Mouse (Mus musculus) adrenal gland, postnatal 14 days (tissue): ENCODE data around the gene Nfyc. TPM values are rescaled to one million over a fixed set of nuclear protein-coding genes. Genes with fewer than 3 reads are reported as not detected.

ENCODE experiments used
- DNase-seq: peaks from one replicate; pipeline ENCODE4 v3.0.0; 2021; ENCODE audit warnings: mixed read lengths
- total RNA-seq: library from RNA; stranded (reverse); gene quantifications from 2 replicates; pipeline ENCODE4 v1.2.3, GENCODE M21; 2021

Gene Nfyc
- total RNA-seq, 1 experiment from 2014 or later, result 58.8 TPM

DNA sequence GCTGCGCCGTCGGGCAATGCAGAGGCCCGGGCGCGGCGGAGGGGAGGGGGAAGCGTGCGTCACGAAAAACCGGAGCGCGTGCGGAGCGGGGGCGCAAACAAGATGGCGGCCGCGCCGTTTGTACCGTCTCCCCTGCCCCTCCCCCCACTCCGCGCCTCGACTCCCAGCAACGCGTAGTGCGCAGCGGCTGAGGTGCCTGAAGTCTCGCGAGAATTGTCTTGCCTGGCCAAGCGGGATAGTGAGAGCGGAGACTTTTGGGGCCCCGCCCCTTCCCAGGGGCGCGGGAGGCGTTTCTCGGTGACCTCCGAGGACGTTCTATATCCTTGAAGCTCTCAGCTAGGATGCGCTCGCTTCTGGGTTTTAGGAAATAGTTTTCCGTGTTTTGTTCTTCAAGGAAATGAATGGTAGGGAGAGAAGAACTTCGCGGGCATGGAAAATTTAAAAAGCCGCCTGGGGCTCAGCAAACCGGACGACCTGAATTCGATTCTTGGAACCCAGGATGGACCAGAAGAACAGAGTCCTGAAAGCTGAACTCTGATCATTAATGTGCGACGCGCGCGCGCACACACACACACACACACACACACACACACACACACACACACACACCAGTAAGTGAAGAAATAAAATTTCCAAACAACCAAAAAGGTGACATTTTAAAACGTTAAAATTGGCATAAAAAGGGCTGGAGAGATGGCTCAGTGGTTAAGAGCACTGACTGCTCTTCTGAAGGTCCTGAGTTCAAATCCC is 5.6 kb downstream of the Nfyc start:
- DNase-seq, result peak; percentile 99

DNA sequence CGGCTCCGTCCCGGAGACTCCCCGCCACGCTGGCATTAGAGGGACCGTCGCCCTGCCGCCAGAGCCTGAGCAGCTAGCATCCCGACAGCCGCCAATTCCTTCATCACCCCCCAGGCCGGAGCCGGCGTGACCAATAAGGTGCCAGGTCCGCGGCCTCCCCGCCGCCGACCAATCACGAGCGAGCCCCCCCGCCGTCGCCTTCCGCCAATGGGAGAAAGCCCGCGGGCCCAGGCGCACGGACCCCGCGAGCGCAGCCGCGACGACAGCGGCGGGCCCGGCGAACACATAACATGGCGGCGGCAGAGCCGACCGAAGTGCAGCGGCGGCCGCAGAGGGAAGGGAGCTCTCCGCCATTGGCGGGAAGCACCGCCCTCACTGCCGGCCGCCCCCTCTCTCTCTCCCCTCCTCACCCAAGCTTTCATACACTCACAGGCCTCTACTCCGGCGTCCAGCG is 6.2 kb downstream of the Nfyc start:
- peak; percentile 99 for DNase-seq

DNA sequence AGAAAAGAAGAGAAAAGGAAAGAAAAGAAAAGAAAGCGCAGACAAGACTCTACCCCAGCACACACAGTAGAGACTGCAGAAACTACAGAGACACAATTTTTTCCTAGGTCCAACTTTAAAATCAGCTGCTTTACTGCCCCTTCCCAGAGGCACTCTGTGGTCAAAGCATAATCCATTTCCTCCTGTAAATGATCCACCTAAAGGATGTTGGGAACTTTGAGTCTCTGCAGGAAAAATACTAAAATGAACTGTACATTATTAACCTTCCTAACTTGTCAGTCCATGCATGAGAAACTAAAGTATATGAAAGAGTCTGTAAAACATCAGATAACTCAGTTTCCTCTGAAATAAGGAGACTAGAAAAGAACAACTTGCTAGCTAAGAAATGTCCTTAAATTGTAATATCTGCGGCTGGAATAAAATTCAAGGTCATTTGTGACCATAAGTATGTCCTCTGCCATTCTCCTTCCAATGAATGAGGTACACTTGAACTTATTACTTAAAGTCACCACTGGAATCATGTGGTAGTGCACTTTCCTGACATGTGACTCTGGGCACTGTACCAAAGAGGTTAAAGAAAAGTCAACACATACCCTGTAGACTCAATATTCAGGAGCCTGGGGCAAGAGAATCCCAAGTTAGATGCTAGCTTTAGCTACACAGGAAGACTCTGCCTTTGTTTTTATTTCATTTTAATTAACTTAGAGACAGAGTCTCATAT is 9.0 kb downstream of the Nfyc start:
- DNase-seq, result no peak

DNA sequence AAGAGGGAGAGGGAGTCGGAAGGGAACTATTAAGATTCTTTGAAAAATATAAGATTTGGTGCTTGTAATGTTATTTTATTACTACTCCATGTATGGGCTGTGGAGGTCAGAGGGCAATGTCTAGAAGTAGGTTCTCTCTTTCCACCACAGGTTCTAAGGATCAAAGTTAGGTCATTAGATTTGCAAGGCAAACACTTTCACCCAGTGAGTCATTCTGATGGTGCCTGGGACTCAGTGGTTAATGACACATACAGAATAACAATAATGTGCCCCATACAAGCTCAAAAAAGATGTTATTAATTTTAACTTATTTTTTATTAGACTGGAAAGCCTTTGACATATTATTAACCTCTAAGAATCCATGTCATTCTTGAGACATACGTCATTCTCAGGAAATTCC is 11.5 kb downstream of the Nfyc start:
- no peak for DNase-seq

DNA sequence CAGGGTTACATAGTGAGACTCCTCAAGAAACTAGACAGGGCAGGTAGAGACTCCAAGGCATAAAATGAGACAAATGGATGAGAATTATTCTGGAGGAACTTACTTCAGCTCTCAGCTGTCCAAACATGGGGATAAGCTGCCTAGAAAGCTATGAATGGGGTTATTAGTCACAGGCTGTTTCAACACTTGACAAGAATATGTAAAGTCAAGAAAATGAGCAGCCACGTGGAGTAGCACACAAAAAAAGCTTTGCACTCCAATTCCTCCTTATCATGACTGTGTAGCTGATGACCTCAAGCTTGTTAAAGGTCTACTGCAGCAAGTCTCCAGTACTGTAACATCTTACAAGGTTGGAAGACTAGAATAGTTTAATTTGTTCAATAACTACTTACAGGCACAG is 12.1 kb downstream of the Nfyc start:
- DNase-seq, result no peak

DNA sequence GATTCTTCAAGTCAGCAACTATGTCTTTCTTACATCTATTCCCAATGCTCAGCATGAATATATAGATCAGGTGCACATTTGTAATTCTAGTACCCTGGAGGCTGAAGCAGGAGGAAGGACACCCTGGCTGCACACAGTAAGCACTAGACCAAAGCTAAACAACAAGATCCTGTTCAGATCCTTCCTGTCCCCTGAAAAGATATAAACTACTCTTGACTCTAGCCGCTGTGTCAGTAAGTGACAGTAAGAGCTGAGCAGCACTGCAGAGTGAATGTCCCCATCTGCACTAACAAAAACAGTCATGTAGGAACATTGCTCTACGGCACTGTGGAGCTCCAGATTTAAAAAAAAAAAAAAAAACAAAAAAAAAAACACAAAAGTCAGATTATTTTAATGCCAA is 13.4 kb downstream of the Nfyc start:
- no peak for DNase-seq

DNA sequence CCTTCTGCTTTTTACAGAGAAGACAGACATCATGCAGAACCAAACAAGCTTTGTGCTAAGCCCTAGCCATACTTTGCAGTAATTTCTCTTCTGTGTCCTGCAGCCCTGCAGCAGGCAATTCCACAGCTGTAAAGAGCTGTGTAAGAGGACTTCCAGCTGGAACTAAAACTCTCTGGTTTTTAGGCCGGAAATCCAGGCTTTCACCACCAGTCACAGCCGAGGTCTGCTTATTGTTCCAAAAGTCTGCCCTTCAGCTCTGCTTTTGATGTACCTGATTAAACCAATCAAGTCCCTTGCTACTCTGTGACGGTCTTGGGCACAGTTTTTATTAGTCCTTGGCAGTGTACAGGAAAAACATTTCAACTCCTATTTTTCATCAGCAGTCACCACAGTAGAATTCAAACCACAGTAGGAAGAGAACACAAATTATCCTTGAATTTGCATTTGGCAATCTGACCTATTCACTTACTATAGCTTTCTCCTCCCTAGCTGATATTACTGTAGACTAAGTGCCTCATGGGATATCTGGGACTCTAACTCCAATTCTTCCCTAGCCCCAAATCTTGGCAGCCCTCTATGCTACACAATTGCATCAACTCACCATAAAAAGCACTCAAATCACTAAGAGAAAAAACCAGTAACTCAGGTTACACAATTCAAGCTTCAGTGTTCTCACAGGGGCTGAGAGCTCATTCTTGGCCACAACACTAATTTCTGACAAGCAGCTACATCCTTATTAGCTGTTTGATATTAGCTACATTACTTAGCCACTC is 14.2 kb downstream of the Nfyc start:
- DNase-seq, result peak; percentile 69

DNA sequence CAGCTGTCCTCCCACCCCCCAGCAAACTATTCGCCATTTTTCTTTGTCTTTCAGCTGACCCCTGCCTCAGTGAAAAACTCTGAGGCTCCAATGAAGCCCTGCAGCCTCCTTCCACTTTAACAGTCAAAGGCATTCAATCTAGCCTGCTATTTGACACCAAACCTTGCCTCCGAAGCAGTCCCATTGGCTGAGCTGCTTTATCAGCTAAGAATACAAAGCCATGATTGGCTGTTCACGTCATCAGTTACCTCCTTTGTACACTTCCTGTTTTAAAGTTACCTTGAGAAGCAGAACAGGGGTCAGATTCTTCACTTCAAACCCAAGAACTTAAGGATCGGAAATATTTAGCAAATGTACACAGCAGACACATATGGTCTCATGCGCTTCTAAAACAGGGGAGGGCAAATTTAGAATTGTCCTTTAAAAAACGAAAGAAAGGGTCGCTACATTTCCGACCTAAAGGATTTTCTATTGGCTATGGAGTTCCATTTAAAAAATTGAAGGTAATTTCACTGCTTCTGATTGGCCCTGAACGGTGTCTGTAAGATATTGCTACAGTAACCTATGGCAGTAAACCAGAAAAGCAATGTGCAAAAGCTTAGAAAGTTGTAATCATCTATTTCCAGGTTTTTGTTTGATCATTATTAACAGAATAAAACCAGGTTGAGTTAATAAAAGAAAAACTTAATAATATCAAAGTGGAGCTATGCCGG is 15.6 kb downstream of the Nfyc start:
- peak; percentile 89 for DNase-seq

DNA sequence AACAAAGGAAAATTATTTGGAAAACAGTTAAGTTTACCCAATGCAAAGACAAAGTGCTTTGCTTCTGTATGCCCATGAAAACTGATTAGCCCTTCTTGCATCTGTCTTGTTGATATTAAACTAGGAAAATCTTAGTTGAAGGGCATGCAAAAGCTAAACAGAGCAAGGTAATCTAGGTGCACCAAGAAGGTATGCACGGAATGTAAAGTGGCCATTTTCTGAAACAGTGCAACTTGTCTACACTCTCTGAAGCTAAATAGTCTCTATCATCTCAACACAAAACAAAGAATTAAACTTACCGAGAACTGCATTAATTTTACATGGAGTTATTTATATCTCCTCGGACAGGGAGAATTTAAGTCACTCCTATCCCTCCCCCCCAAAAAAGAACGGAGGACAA is 16.2 kb downstream of the Nfyc start:
- no peak for DNase-seq

DNA sequence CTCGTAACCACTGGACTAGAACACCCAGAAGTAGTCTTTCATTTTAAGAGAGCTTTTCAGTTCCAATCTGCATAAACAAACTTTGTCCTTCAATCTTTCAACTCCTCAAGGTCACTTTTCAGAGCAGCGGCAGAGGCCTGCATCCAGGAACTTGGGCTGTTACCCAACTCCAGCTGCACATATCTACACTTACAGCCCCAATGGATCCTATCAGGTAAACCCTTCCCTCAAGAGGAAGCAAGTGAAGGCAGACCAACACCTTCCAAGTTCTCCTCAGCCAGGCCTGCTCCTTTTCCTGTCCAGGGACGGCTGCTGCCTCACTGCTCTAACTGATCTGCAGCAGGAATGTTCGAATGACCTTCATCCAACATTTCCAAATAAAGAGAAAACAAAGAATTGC is 17.2 kb downstream of the Nfyc start:
- DNase-seq, result peak; percentile 59

DNA sequence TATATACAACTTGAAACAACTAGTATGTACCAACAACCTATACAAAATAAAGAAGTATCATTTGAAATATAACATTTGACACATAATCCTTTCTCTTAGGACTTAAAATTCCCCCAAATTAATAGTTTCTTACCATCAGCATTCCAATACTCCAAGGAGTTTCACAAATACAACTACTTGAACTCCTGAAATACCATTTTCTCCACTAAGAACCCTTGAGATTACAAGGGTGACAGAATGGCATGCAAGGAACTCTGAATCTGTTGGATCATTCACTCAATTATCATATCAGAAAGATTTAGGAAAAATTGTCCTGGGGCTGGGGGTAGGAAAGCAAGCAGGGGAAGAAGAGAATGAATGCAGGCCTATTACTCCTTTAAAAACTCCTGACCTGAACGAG is 17.6 kb downstream of the Nfyc start:
- no peak for DNase-seq

DNA sequence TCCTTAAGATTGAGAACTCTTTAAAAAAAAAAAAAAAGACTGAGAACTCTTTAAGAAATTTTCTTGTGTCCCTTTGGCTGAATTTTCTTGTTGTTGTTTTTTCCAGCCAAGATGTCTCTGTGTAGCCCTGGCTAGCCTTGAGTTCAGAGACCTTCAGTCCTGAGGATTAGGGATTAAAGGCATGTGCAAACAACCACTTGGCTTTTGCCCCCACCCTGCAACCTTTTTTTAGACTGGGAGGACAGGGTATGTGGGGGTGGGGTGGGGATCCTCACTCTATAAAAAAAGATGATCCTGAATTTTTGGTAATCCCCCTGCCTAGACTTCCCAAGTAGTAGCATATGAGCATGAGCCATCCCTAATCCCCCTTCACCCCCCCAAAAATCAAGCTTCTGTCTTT is 25.6 kb downstream of the Nfyc start:
- DNase-seq, result no peak

DNA sequence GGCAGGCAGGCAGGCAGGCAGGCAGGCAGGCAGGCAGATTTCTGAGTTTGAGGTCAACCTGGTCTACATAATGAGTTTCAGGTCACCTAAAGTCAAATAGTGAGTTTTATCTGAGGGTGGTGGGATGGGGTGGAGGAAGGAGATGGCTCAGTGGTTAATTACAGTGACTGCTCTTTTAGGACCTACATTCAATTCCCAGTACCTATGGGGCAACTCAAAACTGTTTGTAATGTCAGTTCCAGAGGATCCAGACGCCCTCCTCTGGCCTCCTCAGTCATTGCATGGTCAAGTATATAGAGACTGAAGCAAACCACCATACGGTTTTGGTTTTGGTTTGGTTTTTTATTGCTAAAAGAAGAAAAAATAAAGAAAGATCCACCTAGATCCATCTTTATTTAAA is 29.9 kb downstream of the Nfyc start:
- peak; percentile 47 for DNase-seq

DNA sequence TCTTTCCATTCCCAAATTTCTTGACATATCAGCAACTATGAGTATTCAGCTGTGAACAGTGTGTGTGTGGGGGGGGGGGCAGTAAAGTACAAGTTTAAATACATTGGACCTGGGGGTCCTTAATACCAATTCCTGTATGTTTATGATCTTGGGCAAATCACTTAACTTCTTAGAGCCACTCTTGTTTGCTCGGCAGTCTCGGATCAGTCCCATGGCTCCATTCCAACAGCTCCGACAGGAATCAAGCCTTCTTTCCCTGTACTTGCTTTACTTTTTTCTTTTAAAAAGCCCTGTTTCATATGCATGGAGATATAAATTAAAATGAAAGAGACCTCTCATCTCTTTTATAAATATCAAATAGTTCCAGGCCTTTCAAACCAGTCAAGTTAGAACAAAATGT is 30.7 kb downstream of the Nfyc start:
- peak; percentile 47 for DNase-seq

DNA sequence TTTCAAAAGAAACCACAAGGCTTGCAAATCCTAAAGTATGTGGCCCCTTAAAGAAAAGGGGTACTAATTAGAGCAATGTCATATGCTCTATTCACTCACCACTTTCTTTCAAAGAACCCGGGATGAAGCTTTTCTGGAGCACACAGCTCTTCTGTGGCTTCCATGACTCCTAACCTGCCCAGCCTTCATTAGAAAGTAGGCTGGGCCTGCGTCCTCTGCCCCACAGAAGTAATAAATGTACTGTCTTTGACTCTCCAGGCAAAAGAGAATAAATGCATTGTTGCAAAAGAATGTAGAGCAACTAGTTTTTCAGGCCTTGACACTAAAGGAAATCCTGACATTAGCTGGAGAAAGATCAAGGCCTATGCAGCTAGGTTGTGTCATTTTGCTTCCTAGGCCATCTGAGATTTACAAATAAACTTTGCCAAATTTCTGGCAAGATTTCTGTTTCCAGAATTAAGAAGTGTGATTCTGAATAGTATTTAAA is 31.6 kb downstream of the Nfyc start:
- DNase-seq, result no peak

DNA sequence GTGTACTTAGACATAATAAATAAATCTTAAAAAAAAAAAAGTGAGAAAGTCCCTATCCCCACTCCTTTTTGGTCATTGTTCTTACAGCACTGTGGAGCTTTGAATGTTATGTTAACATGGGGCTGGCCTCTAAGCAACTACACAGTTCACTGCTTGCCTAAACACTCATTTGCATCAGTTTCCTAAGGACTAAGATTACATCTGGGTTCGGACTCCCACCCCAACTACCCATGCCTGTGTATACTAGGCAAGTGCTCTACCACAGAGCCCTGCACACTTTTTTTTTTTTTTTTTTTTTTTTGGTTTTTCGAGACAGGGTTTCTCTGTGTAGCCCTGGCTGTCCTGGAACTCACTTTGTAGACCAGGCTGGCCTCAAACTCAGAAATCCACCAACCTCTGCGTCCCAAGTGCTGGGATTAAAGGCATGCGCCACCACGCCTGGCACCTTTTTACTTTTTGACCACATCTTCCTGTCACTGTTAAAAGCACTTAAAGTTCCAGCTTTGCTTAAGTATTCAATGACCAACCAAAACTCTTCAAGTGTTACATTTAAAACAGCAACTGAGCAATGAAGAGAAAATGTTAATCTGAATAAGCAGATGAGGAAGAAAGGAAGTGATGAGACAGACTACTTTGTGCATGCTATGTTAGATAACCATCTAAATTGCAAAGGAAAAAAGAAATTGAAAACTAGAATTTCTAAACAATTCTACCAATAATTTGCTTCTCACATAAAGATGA is 33.2 kb downstream of the Nfyc start:
- no peak for DNase-seq

DNA sequence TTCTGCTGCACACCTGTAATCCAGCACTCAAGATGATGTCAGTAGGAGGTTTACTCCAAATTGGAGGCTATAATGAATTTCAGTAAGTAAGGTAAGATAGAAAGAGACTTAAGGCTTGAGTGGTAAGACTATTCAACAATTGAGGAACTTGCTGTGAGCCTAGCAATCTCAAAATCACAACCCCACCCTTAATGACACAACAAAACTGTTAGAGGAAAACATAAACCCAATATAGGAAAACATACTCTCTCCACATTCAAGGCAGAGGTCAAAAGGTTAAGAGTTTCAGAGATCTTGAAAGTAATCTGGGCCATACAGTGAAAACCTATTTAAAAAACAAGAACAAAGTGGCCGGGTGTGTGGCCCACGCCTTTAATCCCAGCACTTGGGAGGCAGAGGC is 34.7 kb downstream of the Nfyc start:
- no peak for DNase-seq

DNA sequence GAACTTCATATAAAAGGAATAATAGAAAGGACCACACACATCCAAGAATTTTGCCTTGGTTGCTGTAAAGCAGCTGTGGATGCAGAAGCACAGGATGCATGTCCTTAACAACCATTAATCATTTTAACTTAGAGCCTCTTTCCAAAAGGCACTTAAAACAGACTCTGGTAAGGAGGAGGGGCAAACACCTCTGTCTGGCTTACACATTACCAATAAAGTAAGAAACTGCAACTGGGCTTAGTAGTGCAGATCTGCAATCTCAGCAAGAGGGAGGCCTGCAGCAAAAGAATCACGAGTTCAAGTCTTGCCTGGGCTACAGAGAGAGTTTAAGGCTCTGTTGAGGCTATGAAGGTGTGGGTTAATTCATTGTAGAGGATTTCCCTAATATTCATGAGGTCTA is 35.7 kb downstream of the Nfyc start:
- no peak for DNase-seq

DNA sequence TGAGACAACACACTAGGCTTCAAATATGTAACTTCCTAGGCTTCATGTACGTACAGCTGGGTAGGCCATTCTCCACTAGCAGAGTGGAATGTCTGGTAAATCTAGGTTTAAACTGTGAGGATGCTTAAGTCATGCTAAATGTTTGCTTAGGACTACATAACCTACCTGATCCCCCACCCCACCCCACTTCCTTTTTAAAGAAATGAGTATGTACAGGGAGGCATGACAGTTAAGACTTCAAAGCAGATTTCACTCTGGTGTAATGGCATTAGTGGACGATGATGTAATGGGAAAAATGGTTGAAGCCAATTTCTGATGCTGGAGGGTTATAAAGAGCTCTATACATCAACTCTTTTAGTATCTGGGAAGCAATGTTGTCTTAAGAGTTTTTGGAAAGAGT is 38.5 kb downstream of the Nfyc start:
- no peak for DNase-seq

DNA sequence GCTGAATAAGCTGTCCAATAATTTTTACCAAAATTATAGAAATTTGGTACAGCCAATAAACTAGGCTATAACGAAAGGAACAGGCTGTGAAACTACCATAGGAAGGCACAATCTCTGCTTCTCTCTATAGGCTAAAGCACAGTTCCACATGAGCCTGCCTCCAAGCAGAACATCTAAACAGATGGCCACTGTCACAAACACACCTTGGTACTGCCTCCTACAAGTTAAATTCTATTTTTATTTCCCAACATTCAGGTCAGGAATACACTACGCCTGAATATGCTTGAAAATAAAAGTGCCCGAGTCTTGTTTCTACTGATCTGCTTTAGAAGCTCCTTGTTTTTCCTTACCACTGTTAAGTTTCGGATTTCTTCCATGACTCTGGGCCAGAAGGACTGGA is 41.3 kb downstream of the Nfyc start:
- DNase-seq, result no peak

DNA sequence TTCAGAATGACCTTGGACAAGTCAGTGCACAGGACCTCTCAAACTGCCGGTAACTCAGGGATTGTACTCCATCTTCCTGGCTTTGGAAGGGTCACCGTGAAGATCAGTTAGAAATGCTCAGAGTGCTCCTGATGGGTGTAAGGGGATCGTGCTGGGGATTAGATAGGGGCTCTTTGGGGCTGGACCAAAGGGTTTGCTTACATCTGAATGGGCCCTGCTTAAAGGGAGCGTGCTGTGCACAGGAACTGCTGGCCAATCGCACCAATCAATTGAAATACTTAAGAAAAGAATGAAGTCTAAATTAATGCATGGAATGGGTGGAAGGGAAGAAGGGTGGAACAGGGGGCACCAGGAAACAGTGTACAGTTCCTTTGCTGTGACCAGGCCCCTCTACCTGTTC is 75.6 kb downstream of the Nfyc start:
- no peak for DNase-seq

DNA sequence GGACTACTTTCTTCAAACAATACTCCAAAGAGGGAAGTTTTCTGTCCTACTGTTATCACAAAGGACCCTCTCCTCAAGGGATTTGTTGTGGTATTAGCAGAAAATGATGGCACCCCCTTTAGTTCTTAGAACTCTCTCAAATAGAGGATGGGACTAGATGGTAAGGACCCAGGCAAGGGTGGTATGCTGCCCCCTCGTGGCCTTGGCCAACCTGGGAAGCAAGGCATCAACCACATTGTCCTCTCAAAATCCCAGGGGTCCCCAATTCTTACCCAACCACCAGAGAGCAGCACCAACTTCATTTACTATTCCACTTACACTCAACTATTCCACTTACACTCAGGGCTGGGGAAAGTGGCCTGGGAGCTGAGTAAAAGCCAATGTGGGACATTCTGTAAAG is 76.1 kb downstream of the Nfyc start:
- peak; percentile 86 for DNase-seq
